Mouse (Mus musculus): ENCODE data around the gene Dido1. TPM values are rescaled to one million over a fixed set of nuclear protein-coding genes. Genes with fewer than 3 reads are reported as not detected.
A peak's percentile ranks its signal among the peaks of the same experiment; 100 is the strongest.

The Dido1 gene
- polyA plus RNA-seq (2015; fragmentation: Nextera tagmentation; extraction: Ambion mirVana): 25.5 and 28.2 TPM in 2 replicates

DNA sequence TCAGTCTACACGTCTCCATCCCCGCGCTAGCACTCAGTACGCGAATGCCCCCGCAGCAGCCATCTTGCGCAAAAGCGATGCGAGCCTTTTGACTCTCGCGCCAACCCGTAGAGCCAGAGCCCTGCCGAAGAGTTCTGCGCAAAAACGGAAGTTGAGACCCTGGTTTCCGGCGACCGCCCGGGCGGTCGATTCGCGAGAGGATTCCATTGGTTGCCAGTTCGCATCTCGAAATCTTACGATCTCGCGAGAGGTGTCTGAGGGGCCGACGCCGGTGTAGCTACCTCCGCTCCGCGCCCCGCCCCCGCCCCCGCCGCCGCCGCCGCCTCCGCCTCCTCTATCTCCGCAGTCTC, at the start of gene Dido1, which contains the start of gene Gid8:
Dido1 (minus strand) TSS at position 77 of the 350 bp plus-strand sequence.
Gid8 (plus strand) TSS at position 195 of the 350 bp plus-strand sequence.
- peak within 1 kb of the TSS; percentile 100 for H3K9ac ChIP-seq
- H3K36me3 ChIP-seq: peaks cover 24% of the 10 kb centered on the region
- no peaks in the 10 kb centered on the region for H3K9me3 ChIP-seq
- peak within 1 kb of the TSS; percentile 68 for H3K4me2 ChIP-seq
- peak; percentile 93 for ATAC-seq (ENCODE audit: insufficient number of reproducible peaks, low FRiP score, low TSS enrichment, low read depth)
- H3K4me1 ChIP-seq: peaks cover 18% of the 10 kb centered on the region
- no peaks in the 10 kb centered on the region for H3K27me3 ChIP-seq
- under 1% methylated on average over 43 of the region's 43 CpGs for WGBS
- H3K4me3 ChIP-seq: peak within 1 kb of the TSS; percentile 99
- H3K27ac ChIP-seq: peak within 1 kb of the TSS; percentile 93

- H3K27ac ChIP-seq: no peak overlapping the region
- H3K4me2 ChIP-seq: no peak overlapping the region
- no peaks in the 10 kb centered on the region for H3K36me3 ChIP-seq
- WGBS: 45% methylated on average over 15 of the region's 15 CpGs
- no peak for ATAC-seq (ENCODE audit: insufficient number of reproducible peaks, low FRiP score, low TSS enrichment, low read depth)
- H3K4me1 ChIP-seq: no peaks in the 10 kb centered on the region
- H3K27me3 ChIP-seq: peaks cover 10% of the 10 kb centered on the region; the same call in 1 of the 2 replicates
- no peaks in the 10 kb centered on the region for H3K9me3 ChIP-seq
- H3K4me3 ChIP-seq: no peak overlapping the region
- no peak overlapping the region for H3K9ac ChIP-seq
Observed at GRCm38 (mm10) chr2:180758513-180759263, 48.9 kb upstream of the Dido1 start.

- Histone ChIP-seq H3K9ac (no peak overlapping the region), H3K4me1 (no peaks in the 10 kb centered on the region), H3K36me3 (no peaks in the 10 kb centered on the region), H3K27ac (no peak overlapping the region), H3K4me3 (no peak overlapping the region), H3K9me3 (no peaks in the 10 kb centered on the region), H3K27me3 (peaks cover 10% of the 10 kb centered on the region; the same call in 1 of the 2 replicates), H3K4me2 (no peak overlapping the region)
- WGBS: 30% methylated on average over 2 of the region's 2 CpGs
- no peak for ATAC-seq (ENCODE audit: insufficient number of reproducible peaks, low FRiP score, low TSS enrichment, low read depth)
Observed at GRCm38 (mm10) chr2:180756786-180757185, 47.0 kb upstream of the Dido1 start.

DNA sequence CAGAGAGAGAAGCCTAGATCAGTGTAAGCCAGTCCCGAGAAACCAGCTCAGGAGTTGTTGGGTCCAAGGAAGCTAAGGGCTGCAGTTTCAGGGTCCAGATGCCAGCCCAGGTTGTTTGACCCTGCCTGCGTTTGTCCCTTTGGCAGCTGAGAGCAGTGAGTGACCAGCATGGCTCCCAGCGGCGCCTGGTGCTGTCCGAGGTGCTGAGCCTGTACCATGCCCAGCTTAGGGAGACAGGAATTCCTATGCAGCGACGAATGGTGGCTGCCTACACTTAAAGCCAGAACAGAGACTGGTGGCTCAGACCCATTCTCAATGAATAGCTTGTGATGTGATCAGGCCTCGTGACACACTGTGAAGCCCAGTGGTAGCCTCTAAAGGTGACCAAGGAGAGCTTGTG, 46.1 kb upstream of the Dido1 start:
- WGBS: 1% methylated on average over 8 of the region's 8 CpGs
- Histone ChIP-seq H3K4me2 (no peak overlapping the region), H3K36me3 (no peaks in the 10 kb centered on the region), H3K27me3 (peaks cover 10% of the 10 kb centered on the region; the same call in 1 of the 2 replicates), H3K9me3 (no peaks in the 10 kb centered on the region), H3K4me1 (no peaks in the 10 kb centered on the region), H3K4me3 (no peak overlapping the region), H3K9ac (no peak overlapping the region), H3K27ac (no peak overlapping the region)
- ATAC-seq (ENCODE audit: insufficient number of reproducible peaks, low FRiP score, low TSS enrichment, low read depth): no peak

GRCm38 (mm10) chr2:180754976-180755688, 45.3 kb upstream of the Dido1 start:
- no peak for ATAC-seq (ENCODE audit: insufficient number of reproducible peaks, low FRiP score, low TSS enrichment, low read depth)
- no peak overlapping the region for H3K27ac ChIP-seq
- no peaks in the 10 kb centered on the region for H3K9me3 ChIP-seq
- no peaks in the 10 kb centered on the region for H3K4me1 ChIP-seq
- 58% methylated on average over 5 of the region's 5 CpGs for WGBS
- H3K4me3 ChIP-seq: no peak overlapping the region
- no peak overlapping the region for H3K9ac ChIP-seq
- H3K27me3 ChIP-seq: peaks cover 10% of the 10 kb centered on the region; the same call in 1 of the 2 replicates
- no peaks in the 10 kb centered on the region for H3K36me3 ChIP-seq
- H3K4me2 ChIP-seq: no peak overlapping the region

DNA sequence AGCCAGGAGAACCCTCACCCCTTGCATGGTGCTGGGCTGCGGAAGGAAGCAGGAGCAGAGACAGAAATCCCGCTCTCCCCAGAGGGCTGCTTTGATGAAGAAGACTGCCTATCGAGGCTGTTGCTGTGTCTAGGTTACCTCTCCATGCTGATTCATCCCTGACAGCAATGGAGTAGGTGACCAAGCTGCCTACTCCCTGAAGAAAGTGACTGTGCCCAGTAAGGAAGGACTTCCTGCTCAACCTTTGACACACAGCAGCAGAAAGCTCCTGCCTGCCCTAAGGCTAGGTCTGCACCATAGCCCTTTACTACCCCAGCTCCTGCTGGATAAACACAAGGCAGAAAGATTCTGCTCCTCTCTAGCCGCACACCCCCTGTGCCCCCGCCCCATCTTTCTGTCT, 39.1 kb upstream of the Dido1 start:
- Histone ChIP-seq H3K9me3 (no peaks in the 10 kb centered on the region), H3K4me3 (no peak overlapping the region), H3K27me3 (no peaks in the 10 kb centered on the region), H3K4me1 (no peaks in the 10 kb centered on the region), H3K9ac (no peak overlapping the region), H3K4me2 (no peak overlapping the region), H3K36me3 (no peaks in the 10 kb centered on the region), H3K27ac (no peak overlapping the region)
- no peak for ATAC-seq (ENCODE audit: insufficient number of reproducible peaks, low FRiP score, low TSS enrichment, low read depth)
- WGBS: 46% methylated on average over 5 of the region's 5 CpGs

DNA sequence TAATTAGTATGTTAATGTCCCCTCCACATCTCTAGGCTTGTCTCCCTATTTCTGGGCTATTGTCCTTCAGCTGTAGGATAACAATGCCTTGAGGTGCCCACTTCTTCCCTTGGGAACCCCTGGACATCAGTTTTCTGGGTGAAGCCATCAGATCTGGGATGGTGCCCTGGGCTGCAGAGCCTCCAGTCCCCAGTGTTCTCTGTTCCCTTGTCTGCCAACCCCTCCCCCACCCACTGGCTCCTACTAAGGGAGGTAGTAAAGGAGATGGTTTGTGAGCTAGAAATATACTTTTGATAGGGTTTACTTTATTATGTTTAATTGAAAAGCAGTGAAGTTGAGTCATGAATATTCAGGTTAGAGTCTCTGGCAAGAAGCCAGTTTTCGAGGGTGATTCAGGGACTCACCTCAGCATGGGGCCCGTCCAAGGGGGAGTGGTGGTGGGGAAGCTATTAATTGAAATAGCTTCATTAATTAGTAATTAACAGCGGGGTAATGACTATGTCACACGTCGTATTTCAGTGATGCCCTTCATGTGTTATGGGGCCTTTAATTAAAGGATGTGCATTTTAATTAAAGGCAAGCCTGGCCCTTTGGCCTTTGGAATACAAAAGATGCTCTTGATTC, 36.9 kb upstream of the Dido1 start:
- H3K9me3 ChIP-seq: no peaks in the 10 kb centered on the region
- no peaks in the 10 kb centered on the region for H3K4me1 ChIP-seq
- no peak overlapping the region for H3K4me2 ChIP-seq
- WGBS: 29% methylated on average over 5 of the region's 5 CpGs
- H3K4me3 ChIP-seq: no peak overlapping the region
- no peak overlapping the region for H3K27ac ChIP-seq
- no peaks in the 10 kb centered on the region for H3K36me3 ChIP-seq
- no peak overlapping the region for H3K9ac ChIP-seq
- no peaks in the 10 kb centered on the region for H3K27me3 ChIP-seq
- no peak for ATAC-seq (ENCODE audit: insufficient number of reproducible peaks, low FRiP score, low TSS enrichment, low read depth)

DNA sequence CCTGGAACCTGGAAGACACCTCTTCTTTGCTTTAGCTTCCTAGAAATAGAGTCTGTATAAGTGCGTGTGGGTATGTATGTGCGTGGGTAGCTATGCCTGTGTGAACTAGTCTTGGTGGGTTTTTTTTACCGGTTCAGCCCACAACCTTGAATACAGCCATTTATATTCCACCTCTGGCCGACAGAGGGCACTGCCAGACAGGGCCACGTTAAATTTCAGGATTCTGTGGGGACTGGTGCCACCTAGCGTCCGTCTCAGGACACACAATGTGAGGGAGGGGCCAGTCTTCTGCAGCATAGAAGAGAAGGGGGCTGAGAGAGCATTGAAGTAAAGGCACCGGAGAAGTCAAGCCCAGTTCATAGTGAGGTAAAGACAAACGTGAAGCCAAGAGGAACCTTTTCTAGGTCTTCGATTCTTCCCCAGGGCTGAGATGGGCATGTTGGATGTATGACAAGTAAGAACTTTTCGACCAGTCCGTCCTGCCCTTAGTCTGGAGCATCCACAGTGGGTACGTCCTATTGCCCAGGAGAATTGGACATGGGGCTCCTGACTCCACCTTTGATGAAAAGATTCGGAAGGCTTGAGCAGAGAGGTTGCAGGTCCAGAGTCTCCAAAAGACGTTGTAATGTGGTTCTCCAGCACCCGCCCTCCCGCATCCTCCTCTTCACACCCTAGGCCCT, 35.6 kb upstream of the Dido1 start:
- H3K4me1 ChIP-seq: no peaks in the 10 kb centered on the region
- ATAC-seq (ENCODE audit: insufficient number of reproducible peaks, low FRiP score, low TSS enrichment, low read depth): peak; percentile 42; the same call in 1 of the 2 replicates
- H3K4me3 ChIP-seq: no peak overlapping the region
- no peaks in the 10 kb centered on the region for H3K36me3 ChIP-seq
- 36% methylated on average over 17 of the region's 17 CpGs for WGBS
- H3K9me3 ChIP-seq: no peaks in the 10 kb centered on the region
- H3K4me2 ChIP-seq: no peak overlapping the region
- no peaks in the 10 kb centered on the region for H3K27me3 ChIP-seq
- no peak overlapping the region for H3K27ac ChIP-seq
- no peak overlapping the region for H3K9ac ChIP-seq

DNA sequence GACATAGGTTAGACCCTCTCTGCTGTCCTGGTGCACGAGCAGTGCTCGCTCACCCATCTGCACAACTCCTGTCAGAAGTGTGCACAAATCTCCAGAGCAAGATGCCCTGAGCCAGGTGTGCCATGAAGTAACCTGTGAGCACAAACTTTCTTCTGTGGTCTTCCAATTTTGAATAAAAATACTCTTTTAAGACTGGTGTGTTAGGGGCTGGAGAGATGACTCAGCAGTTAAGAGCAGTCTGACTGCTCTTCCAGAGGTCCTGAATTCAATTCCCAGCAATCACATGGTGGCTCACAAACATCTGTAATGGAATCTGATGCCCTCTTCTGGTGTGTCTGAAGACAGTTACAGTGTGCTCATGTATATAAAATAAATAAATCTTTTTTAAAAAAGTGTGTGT, 33.5 kb upstream of the Dido1 start:
- ATAC-seq (ENCODE audit: insufficient number of reproducible peaks, low FRiP score, low TSS enrichment, low read depth): no peak
- WGBS: 84% methylated on average over 2 of the region's 2 CpGs
- H3K4me1 ChIP-seq: no peaks in the 10 kb centered on the region
- H3K27ac ChIP-seq: no peak overlapping the region
- H3K9ac ChIP-seq: no peak overlapping the region
- no peaks in the 10 kb centered on the region for H3K36me3 ChIP-seq
- no peak overlapping the region for H3K4me3 ChIP-seq
- no peaks in the 10 kb centered on the region for H3K9me3 ChIP-seq
- no peak overlapping the region for H3K4me2 ChIP-seq
- no peaks in the 10 kb centered on the region for H3K27me3 ChIP-seq

GRCm38 (mm10) chr2:180742820-180743219, 33.0 kb upstream of the Dido1 start:
- no peaks in the 10 kb centered on the region for H3K9me3 ChIP-seq
- no peak for ATAC-seq (ENCODE audit: insufficient number of reproducible peaks, low FRiP score, low TSS enrichment, low read depth)
- no peak overlapping the region for H3K9ac ChIP-seq
- H3K4me3 ChIP-seq: no peak overlapping the region
- H3K36me3 ChIP-seq: no peaks in the 10 kb centered on the region
- H3K27ac ChIP-seq: no peak overlapping the region
- H3K4me1 ChIP-seq: no peaks in the 10 kb centered on the region
- H3K27me3 ChIP-seq: no peaks in the 10 kb centered on the region
- no peak overlapping the region for H3K4me2 ChIP-seq
- 86% methylated on average over 6 of the region's 6 CpGs for WGBS

DNA sequence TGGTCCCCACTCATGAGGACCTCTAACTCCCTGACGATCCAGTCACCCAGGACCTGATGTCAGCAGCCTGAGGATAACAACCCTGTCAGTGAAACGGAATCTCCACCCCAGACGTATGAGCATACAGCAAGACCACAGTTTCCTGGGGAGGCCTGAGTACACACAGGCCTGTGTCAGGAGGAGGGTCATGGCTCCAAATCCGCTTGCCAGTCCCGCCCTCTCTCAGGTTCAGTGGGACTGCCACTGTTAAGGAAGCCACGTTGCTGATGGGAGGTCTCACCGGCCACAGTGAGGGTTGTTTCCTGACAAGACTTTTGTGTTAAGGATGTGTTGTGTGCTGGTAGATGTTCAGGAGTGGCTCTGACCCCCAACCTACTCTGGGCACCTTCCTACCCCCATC, 31.6 kb upstream of the Dido1 start:
- ATAC-seq (ENCODE audit: insufficient number of reproducible peaks, low FRiP score, low TSS enrichment, low read depth): no peak
- Histone ChIP-seq H3K9ac (no peak overlapping the region), H3K4me2 (no peak overlapping the region), H3K9me3 (no peaks in the 10 kb centered on the region), H3K27me3 (no peaks in the 10 kb centered on the region), H3K4me1 (no peaks in the 10 kb centered on the region), H3K36me3 (no peaks in the 10 kb centered on the region), H3K4me3 (no peak overlapping the region), H3K27ac (no peak overlapping the region)
- 82% methylated on average over 7 of the region's 7 CpGs for WGBS
